Mouse (Mus musculus) neutrophil, adult 5-6 weeks (primary cell): ENCODE data around the gene Cdc42ep3. TPM values are rescaled to one million over a fixed set of nuclear protein-coding genes. Genes with fewer than 3 reads are reported as not detected.

Experiments
- ATAC-seq: fragments of 151-379, 151-347 bp; 2 replicates; pipeline ENCODE4 v1.8.0; 2017; ENCODE audit warnings: mild to moderate bottlenecking, moderate TSS enrichment; ENCODE audit not compliant: insufficient number of reproducible peaks, poor library complexity, low FRiP score, severe bottlenecking; ENCODE audit errors: extremely low read depth
- total RNA-seq: library from RNA; stranded (forward); fragments of 200-1000 nt; gene quantifications from 2 replicates; pipeline ENCODE4 v1.2.3, GENCODE M21; 2017

The Cdc42ep3 gene
- total RNA-seq, 1 experiment from 2014 or later, result 105 TPM

DNA sequence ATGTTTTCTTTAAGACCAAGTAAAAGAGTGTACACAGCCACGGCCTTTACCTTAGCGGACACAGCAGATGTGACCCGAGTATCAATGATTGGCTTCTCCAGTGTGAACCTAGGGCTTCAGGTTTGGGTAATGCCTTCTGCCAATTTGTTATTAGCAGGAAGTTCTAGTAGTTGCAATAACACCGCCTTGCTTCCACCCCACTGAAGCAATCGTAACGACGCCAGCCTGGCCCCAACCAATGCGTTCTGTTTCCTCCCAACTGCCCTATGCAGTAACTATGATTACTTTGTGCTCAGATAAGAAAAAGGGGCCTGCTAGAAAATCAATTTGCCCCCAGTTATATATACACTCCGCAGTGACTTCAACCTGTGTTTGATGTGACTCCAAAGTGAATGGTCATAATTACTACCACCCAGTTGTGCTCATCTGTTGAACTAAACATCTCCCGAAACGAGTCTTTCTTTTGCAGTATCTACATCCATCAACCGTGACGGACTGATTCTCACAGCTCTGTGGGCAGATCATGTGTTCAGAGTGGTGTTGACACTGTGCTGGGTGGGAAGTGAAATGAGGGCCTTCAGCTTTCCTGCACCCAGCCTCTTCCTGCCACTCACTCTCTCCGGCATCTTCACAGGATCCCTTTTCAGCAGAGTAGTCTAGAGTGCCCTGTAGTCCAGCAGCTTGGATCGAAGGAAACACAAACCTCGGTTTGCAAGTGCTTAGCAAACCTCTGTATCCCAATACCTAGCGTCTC is 51.0 kb downstream of the Cdc42ep3 start:
- peak; percentile 30; the same call in 1 of the 2 replicates for ATAC-seq

GRCm38 (mm10) chr17:79303238-79303637 is 51.7 kb downstream of the Cdc42ep3 start:
- peak; percentile 41; the same call in 1 of the 2 replicates for ATAC-seq

- no peak for ATAC-seq
These were observed 55.0 kb downstream of the Cdc42ep3 start for GRCm38 (mm10) chr17:79299925-79300324.

DNA sequence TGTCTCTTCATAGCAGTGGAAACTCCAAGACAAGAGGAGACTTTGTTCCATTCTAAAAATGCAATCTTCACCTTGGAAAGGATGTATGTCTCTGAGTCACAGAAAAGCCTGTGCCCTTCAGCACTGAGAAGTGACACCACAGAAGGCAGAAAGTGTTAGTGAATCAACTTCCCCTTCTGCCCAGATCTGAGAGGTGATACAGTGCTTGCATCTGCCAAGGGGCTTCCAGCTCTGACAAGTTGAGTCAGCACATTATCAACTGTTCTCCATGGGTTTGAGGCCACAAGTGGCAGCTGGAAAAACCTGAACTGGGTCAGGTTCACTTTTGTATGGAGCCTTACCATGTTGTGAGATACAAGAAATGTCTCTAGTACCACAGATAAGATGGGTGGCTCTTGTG is 55.9 kb downstream of the Cdc42ep3 start:
- ATAC-seq, result peak; percentile 33; the same call in 1 of the 2 replicates

DNA sequence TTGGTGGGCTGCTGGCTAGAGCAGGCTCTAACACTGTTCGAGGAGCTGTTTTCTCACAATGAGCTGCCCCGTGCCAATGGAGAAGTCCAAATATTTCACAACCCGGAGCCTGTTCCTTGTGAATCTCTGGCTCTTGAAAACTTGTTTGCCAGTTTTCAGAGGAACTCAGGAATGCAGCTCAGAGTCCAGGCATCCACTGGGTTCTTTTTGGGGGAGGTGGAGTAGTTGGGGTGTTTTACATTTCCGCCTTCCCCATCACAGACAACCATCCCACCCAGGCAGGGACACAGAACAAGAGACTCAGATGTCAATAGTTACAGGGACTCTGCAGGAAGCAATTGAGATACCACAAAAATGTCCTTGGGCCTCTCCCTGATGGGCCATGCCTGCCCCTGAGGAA is 59.0 kb downstream of the Cdc42ep3 start:
- no peak for ATAC-seq

- ATAC-seq, result no peak
These were observed 63.2 kb downstream of the Cdc42ep3 start for GRCm38 (mm10) chr17:79291672-79292071.

DNA sequence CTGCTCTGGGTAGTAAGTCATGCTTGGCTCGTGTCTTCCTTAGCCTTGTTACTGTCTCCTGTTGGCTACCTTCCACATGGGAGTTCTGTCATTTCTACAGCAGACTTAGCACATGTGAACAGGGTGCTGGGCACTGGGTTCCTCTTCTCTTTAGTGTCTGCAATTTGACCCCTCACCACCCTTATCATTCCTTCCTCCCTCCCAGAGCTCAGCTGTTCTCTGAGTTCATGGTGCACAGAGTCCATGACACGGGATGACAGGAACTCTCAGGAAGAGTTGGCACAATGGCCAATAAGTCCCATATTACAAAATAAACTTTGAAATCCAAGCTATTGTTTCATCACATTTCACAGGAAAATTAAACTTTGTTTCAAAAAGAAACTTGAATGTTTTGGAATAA is 64.2 kb downstream of the Cdc42ep3 start:
- ATAC-seq, result no peak

DNA sequence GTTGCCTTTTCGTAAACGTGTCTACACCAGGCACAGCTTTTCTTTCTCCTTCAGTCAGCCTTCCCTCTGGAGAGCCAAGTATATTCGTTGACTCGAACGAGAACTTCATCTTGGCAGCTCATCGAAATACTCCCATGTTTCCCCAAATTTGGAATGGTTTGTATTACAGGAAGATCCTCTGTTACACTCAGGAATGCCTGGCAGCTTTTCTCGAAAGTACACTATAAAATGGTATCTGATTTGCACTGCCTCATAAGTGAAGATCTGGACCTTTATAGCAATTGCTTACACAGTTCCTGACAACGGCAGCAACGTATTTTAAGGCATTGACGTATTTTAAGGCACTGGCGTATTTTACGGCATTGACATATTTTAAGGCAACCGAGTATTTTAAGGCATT is 67.6 kb downstream of the Cdc42ep3 start:
- ATAC-seq, result no peak

GRCm38 (mm10) chr17:79285030-79285601 is 69.8 kb downstream of the Cdc42ep3 start:
- ATAC-seq, result no peak
